Mouse (Mus musculus): ENCODE measurements at regions not wholly inside any gene's neighbourhood (a gene's known extent, or its start where the extent isn't known, plus 50 kb on each side); places are given as distances from the start of the nearest gene placed in this dataset.

DNA sequence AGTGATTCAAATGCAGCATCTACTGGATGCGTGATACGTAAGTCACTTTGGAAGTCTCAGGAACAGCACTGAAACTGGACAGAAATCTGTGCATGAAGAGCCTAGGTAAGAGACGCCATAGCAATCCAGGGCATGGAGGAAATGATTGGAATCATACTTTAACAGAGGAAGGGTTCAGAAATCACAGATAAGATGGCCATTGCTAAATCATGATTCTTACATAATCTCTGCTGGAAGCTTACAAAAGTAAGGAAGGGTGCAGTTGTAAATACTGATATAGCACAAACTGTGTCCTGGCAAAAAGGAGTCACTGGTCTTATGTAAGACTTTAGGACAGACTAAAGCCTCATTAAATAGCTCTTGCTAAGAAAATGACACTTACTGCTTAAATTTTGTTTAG lies 474.8 kb upstream of the Zic4 start:
- no peak for TF ChIP-seq ELF1 (IDR thresholded peaks at IDR 0.05; ENCODE audit: low read depth, low read length)
- TF ChIP-seq CTCF (IDR thresholded peaks at IDR 0.05 in 2 of 3, conservative IDR thresholded peaks at IDR 0.05 in 1 of 3; ENCODE audit: control insufficient read depth in 1 of 3, insufficient read depth in 1 of 3, low read depth in 2 of 3, low read length in 3 of 3, poor library complexity in 1 of 3, severe bottlenecking in 1 of 3): no peak
- TF ChIP-seq CHD2 (IDR thresholded peaks at IDR 0.05; ENCODE audit: low read length): no peak

All from MEL (cell line).